Mouse (Mus musculus) myocyte (in vitro differentiated cells): ENCODE measurements around the gene Tmem86b.

Experiments used
- POLR2A ChIP-seq: IDR thresholded peaks from one replicate; pipeline ENCODE4 v1.6.1; 2011; ENCODE audit warnings: low read depth, mild to moderate bottlenecking, control low read depth, moderate library complexity; ENCODE audit not compliant: insufficient read length
- REST ChIP-seq: IDR thresholded peaks from one replicate; pipeline ENCODE4 v1.6.1; 2011; ENCODE audit warnings: mild to moderate bottlenecking, control low read depth, moderate library complexity; ENCODE audit not compliant: insufficient read depth, insufficient read length

- TF ChIP-seq REST (no peak), POLR2A (no peak)
Observed at GRCm38 (mm10) chr7:4655393-4655792, 24.2 kb upstream of the Tmem86b start.
